Mouse (Mus musculus) adipocyte (in vitro differentiated cells): ENCODE measurements around the gene Ramp2.
A peak's percentile ranks its signal among the peaks of the same experiment; 100 is the strongest.

ENCODE experiments used
- DNase-seq: peaks from one replicate; pipeline ENCODE4 v3.0.0-alpha.2; 2016; ENCODE audit warnings: low spot score

Ramp2 gene

GRCm38 (mm10) chr11:101236782-101237181, 9.0 kb upstream of the Ramp2 start:
- DNase-seq = no peak

DNA sequence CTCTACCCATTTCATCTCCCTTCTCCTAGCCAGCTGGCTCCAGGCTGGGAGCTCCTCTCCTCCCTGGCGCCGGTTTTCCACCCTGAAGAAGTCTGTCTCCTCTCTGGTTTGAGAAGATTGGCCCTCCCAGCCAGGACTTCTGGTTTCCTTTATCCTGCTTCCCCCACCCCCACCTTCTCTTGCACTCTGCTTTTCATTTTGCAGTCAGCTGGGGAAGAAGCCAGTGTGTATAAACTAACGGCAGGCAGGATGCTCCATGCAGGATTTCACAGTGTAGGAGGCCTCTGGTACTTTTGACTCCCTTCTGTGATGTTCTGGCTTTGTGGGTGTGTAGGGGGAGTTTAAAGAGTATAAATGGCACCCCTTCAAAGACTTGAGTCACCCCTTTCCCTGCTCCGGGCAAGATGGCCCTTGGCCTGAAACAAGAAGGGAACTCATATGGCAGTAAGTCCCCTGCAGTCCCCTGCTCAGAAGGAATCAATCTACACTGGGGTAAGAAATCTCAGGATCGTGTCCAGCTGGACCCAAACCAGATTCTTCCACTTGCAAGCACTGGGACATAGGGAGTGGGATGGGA, 7.7 kb upstream of the Ramp2 start:
- peak; percentile 70 for DNase-seq

DNA sequence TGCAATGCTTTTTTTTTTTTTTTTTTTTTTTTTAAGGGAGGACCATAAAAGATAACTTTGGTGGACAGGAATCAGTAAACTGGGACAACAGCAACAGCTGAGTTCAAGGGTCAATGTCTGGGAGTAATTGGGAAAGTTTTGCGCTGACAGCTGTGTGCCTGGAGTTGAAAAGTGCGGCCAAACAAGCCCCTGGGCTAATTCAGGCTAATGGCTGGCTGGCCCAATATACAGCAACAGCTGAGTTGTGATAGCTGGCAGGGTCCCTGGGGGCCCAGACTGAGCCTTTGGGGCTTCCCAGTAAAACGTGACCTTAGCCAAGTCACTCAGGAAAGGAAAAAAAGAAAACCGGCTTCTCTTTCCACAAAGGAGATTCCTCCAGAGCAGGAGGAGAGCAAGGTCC, 757 bp upstream of the Ramp2 start:
- DNase-seq = peak; percentile 79

GRCm38 (mm10) chr11:101246702-101247012, 829 bp downstream of the Ramp2 start:
- no peak for DNase-seq

DNA sequence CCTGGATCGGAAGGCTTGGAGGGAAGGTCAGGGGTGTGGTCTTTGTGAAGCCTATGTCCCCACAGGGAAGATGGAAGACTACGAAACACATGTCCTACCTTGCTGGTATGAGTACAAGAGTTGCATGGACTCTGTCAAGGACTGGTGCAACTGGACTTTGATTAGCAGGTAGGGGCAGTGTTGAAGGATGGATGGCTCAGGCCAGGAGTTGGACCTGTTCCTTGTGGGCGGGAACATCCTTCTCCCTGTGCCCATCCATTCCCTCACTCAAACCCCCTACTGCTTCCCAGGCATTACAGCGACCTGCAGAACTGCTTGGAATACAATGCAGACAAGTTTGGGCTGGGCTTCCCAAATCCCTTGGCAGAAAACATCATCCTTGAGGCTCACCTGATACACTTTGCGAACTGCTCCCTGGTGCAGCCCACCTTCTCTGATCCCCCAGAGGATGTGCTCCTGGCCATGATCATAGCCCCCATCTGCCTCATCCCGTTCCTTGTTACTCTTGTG, 1.7 kb downstream of the Ramp2 start:
- no peak for DNase-seq

DNA sequence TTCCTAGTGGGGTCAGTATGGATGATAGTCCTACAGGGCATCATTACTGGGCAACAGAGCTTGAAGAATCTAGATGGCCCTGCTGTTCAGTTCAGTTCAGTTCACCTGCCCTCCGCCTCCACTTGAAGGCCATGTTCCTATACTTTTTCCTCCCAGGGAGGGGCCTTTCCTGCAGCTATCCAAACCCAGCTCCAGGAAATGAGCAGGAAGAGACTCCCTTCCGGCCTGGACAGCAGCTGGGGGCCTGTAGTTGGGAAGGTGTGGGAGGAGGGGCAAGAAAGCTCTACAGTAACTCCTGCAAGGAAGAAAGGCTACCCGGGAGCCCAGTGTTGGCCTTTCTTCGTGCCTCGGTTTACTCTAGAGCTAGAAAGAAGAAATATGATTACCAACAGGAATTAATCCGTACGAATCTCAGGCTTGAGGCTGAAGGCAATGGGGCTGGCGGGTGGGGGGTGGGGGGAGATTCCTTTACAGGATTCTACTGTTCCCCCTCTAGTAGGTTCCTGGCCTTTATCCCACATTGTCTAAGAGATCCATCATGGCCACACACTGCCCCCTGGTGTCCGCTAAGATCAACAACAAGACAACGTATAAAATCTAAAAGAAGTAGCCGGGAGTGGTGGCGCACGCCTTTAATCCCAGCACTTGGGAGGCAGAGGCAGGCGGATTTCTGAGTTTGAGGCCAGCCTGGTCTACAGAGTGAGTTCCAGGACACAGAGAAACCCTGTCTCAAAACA, 2.6 kb downstream of the Ramp2 start:
- peak; percentile 69 for DNase-seq

DNA sequence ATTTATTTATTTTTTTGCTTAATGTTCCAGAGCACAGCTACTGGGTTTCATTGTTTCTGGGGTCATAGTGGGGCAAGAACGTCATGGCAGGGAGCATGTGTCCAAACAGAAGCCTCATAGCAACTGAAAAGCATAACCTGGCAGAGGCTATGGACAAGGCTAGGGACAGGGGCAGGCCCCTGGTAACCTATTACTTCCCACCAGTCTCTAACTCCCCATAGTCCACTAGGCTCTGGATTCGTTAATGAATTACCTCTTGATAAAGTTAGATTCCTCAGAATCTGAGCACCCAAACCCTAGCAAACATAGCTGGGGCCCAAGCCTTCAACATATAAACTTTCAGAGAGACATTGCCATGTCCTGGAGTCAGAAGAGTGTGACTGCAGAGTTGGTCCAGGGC, 5.2 kb downstream of the Ramp2 start:
- no peak for DNase-seq

DNA sequence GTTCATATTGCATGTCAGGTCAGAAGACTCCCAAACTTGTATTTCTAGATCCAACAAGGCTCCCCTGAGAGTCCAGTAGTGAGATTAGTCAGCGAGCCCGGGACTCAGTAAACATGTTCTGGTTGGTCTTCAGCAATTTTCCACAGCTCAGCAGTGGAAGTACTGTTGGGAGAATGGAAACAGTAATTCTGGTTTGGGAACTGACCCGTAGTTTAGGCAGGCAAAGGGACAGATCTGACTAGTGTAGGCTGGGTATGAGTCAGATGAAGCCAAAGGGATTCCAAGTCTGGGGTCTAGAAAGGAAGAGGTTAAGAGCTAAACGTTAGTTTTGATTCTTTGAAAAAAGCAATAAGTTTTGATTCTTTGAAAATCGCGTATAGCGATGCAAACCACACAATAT, 7.1 kb downstream of the Ramp2 start:
- DNase-seq = peak; percentile 69

DNA sequence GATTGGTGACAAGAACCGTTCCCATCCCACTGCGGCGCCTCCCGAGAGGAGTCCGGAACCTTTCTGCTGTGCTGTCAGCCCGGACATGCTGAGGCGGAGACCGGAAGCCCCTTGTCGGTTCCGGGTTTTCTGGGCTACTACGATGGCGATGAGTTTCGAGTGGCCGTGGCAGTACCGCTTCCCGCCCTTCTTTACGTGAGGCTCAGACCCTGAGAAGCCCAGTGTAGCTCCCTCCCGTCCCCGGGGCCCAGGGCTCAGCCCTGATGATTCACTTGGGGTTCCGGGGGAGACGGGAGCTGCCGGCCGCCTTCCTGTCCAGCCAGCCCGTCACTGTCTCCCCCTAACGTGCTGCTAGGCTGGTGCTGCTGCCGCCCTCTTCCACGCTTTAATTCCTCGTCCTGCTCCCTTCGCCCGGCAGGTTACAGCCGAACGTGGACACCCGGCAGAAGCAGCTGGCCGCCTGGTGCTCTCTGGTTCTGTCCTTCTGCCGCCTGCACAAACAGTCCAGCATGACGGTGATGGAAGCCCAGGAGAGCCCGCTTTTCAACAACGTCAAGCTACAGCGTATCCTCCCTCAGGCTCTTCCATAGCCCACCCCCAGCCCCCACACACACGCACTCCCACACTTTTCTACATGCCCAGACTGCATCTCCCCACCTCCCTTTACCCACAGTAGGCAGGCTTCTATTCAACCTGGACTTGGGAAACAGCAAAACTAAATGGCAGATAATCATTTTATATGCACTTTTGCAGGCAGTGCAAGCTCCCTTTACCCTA, 8.0 kb downstream of the Ramp2 start, which contains the start of gene Vps25:
Vps25 (plus strand) TSS at position 95 of the 777 bp plus-strand sequence.
- DNase-seq = peak; percentile 88

- DNase-seq = peak; percentile 95
Measured at GRCm38 (mm10) chr11:101255826-101256775, 10.3 kb downstream of the Ramp2 start.

DNA sequence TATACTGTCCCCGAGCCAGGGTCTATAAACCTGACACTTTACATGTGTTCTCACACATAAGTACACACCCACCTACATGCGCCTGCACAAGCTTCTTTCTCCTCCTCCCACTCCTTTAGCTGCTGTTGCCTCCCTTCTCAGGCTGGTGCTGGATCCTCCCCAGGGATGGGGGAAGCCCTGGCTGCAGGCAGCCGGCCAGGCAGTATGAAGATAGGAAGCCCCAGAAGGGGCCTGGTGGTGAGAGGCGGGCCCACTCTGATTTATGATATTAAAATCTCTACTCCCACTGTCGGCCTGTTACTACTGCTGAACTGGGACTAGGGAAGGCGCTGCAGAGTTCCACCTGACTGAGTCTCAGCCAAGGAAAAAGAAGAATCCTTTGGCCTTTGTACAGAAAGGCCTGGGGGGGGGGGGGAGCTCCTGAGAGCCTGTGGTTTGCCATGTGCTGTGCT, 13.5 kb downstream of the Ramp2 start:
- peak; percentile 82 for DNase-seq

DNA sequence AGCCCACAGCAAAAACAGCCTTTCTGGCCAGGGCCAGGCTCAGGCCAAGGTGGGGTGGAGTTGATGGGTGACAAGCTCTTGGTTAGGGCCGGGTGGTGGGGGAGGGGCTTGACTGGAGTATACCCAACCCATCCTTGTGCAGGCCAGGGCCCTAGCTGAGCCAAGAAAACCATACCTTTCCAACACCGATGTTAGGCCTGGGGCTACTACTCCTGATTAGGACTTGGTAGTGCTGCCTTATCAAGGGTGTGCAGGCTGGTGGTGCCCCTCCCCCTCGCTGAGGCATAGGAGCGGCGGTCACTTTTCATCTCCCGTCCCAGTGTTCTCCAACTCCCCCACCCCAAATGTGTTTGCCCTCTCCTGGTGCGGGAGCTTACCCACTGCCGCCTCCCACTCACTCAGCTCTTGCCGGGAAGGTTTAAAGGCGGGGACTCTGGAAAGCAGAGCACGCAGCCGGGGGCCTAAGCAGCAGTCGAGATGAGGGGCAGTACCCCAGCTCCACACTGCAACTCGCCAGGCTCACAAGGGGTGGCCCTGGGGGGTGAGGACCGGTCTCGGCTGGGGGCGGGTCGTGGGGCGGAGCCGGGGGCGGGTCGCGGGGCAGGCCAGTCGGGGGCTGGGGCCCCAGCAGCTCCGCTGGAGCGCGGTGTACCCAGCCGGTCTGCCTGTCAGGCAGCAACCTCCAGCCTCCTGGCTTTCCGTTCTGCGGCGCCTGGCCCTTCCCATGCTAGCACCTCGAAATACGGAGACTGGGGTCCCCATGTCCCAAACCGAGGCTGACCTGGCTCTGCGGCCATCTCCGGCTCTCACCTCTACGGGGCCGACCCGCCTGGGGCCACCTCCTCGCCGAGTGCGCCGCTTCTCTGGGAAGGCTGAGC, 14.4 kb downstream of the Ramp2 start, which contains the start of gene Wnk4:
Wnk4 (plus strand) TSS at position 620 of the 878 bp plus-strand sequence.
- peak; percentile 81 for DNase-seq

- no peak for DNase-seq
Measured at GRCm38 (mm10) chr11:101260826-101261380, 15.1 kb downstream of the Ramp2 start.

DNA sequence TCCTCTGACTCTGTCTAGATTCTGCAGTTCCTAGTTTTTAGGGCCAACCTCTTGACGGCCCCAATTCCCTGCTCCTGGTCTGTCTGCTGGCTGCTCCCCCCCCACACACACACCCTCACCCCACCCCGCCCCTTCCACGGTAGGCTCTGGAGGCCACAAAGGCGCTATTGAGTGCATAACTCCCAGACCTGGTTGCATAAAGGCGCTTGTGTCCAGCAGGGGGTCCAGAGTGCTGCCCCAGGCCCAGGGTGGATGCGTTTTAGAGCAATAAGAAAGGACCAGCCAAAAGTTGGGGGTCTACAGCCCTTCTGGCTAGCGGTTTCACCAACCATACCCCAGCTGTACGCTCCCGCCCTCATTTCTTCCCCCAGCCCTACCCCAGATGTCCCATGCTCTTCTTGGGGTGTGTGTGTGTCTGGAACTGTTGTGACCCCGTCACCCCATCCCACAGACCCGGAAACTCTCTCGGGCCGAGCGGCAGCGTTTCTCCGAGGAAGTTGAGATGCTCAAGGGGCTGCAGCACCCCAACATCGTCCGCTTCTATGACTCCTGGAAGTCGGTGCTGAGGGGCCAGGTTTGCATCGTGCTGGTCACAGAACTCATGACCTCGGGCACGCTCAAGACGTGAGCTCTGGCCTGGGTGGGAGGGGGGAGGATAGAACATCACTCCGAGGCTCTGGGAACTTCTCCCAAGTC, 16.6 kb downstream of the Ramp2 start:
- DNase-seq = no peak

- DNase-seq = no peak
Measured at GRCm38 (mm10) chr11:101263138-101263988, 17.5 kb downstream of the Ramp2 start.

DNA sequence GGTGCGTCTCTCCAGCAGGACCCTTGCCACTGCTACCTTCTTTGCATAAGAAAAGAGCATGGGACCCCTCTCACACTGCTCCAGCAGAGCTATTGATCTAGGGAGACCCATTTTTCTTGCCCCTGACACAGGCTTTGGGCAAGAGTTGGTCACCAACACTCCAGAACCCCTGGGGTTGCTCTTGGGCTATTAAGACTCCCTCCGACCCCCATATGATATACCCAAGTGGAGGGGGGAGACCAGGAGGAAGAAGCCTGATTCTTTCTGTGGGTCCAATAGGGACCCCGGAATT, 18.1 kb downstream of the Ramp2 start:
- no peak for DNase-seq

DNA sequence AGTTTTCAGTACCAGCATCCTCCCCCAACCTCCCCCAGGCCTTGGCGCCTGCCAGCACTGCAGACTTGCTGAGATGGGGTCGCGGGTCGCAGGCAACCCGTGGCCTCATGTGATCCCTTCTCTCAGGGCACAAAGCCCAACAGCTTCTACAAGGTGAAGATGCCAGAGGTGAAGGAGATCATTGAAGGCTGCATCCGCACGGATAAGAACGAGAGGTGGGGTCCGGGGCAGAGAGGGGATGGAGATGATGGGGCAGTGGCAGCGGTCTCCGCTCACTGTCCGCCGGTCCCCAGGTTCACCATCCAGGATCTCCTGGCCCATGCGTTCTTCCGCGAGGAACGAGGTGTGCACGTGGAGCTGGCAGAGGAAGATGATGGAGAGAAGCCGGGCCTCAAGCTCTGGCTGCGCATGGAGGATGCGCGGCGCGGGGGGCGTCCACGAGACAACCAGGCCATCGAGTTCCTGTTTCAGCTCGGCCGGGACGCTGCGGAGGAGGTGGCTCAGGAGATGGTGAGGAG, 19.2 kb downstream of the Ramp2 start:
- no peak for DNase-seq

GRCm38 (mm10) chr11:101265906-101266305, 20.1 kb downstream of the Ramp2 start:
- no peak for DNase-seq
